Mouse (Mus musculus): Measurements from ENCODE around the gene Tbl2. TPM values are rescaled to one million over a fixed set of nuclear protein-coding genes. Genes with fewer than 3 reads are reported as not detected.

The Tbl2 gene
- 13.0 TPM for polyA plus RNA-seq (2015; fragmentation: Illumina TruSeq; extraction: RNeasy Lipid Tissue Mini Kit (QIAGEN cat#74804); ENCODE audit: low read depth, low replicate concordance)

GRCm38 (mm10) chr5:135149053-135149819, at the start of gene Tbl2:
Tbl2 (plus strand) TSS chr5:135149657.

GRCm38 (mm10) chr5:135168063-135169062, 18.9 kb downstream of the Tbl2 start, which contains the start of gene Bcl7b:
Bcl7b (plus strand) TSS chr5:135168283.

GRCm38 (mm10) chr5:135186621-135187348, 37.3 kb downstream of the Tbl2 start, which contains the start of gene Baz1b:
Baz1b (plus strand) TSS chr5:135187264.

Other genes with a start within 250 kb of the Tbl2 start
- not detected for gene Tmem270, start 242.9 kb upstream of the Tbl2 start, polyA plus RNA-seq (2015; fragmentation: Illumina TruSeq; extraction: RNeasy Lipid Tissue Mini Kit (QIAGEN cat#74804); ENCODE audit: low read depth, low replicate concordance)
- not detected for gene Cldn13, start 234.1 kb upstream of the Tbl2 start, polyA plus RNA-seq (2015; fragmentation: Illumina TruSeq; extraction: RNeasy Lipid Tissue Mini Kit (QIAGEN cat#74804); ENCODE audit: low read depth, low replicate concordance)
- gene Mettl27, start 217.3 kb upstream of the Tbl2 start, polyA plus RNA-seq (2015; fragmentation: Illumina TruSeq; extraction: RNeasy Lipid Tissue Mini Kit (QIAGEN cat#74804); ENCODE audit: low read depth, low replicate concordance), result 6.7 TPM
- not detected for gene Cldn4, start 202.7 kb upstream of the Tbl2 start, polyA plus RNA-seq (2015; fragmentation: Illumina TruSeq; extraction: RNeasy Lipid Tissue Mini Kit (QIAGEN cat#74804); ENCODE audit: low read depth, low replicate concordance)
- 0.37 TPM for gene Cldn3, start 163.4 kb upstream of the Tbl2 start, polyA plus RNA-seq (2015; fragmentation: Illumina TruSeq; extraction: RNeasy Lipid Tissue Mini Kit (QIAGEN cat#74804); ENCODE audit: low read depth, low replicate concordance)
- 49.6 TPM for gene Abhd11, start 140.5 kb upstream of the Tbl2 start, polyA plus RNA-seq (2015; fragmentation: Illumina TruSeq; extraction: RNeasy Lipid Tissue Mini Kit (QIAGEN cat#74804); ENCODE audit: low read depth, low replicate concordance)
- gene Stx1a, start 126.2 kb upstream of the Tbl2 start, polyA plus RNA-seq (2015; fragmentation: Illumina TruSeq; extraction: RNeasy Lipid Tissue Mini Kit (QIAGEN cat#74804); ENCODE audit: low read depth, low replicate concordance), result 262 TPM
- gene Dnajc30, start 85.5 kb upstream of the Tbl2 start, polyA plus RNA-seq (2015; fragmentation: Illumina TruSeq; extraction: RNeasy Lipid Tissue Mini Kit (QIAGEN cat#74804); ENCODE audit: low read depth, low replicate concordance), result 37.6 TPM
- gene Bud23, start 84.7 kb upstream of the Tbl2 start, polyA plus RNA-seq (2015; fragmentation: Illumina TruSeq; extraction: RNeasy Lipid Tissue Mini Kit (QIAGEN cat#74804); ENCODE audit: low read depth, low replicate concordance), result 58.5 TPM
- gene Vps37d, start 71.4 kb upstream of the Tbl2 start, polyA plus RNA-seq (2015; fragmentation: Illumina TruSeq; extraction: RNeasy Lipid Tissue Mini Kit (QIAGEN cat#74804); ENCODE audit: low read depth, low replicate concordance), result 19.8 TPM
- gene Mlxipl, start 59.8 kb upstream of the Tbl2 start, polyA plus RNA-seq (2015; fragmentation: Illumina TruSeq; extraction: RNeasy Lipid Tissue Mini Kit (QIAGEN cat#74804); ENCODE audit: low read depth, low replicate concordance), result 2.6 TPM
- 59.0 TPM for gene Bcl7b, start 18.6 kb downstream of the Tbl2 start, polyA plus RNA-seq (2015; fragmentation: Illumina TruSeq; extraction: RNeasy Lipid Tissue Mini Kit (QIAGEN cat#74804); ENCODE audit: low read depth, low replicate concordance)
- 47.8 TPM for gene Baz1b, start 37.6 kb downstream of the Tbl2 start, polyA plus RNA-seq (2015; fragmentation: Illumina TruSeq; extraction: RNeasy Lipid Tissue Mini Kit (QIAGEN cat#74804); ENCODE audit: low read depth, low replicate concordance)
- gene Fzd9, start 101.6 kb downstream of the Tbl2 start, polyA plus RNA-seq (2015; fragmentation: Illumina TruSeq; extraction: RNeasy Lipid Tissue Mini Kit (QIAGEN cat#74804); ENCODE audit: low read depth, low replicate concordance), result 4.9 TPM
- not detected for gene Fkbp6, start 200.4 kb downstream of the Tbl2 start, polyA plus RNA-seq (2015; fragmentation: Illumina TruSeq; extraction: RNeasy Lipid Tissue Mini Kit (QIAGEN cat#74804); ENCODE audit: low read depth, low replicate concordance)
- not detected for gene Trim50, start 203.6 kb downstream of the Tbl2 start, polyA plus RNA-seq (2015; fragmentation: Illumina TruSeq; extraction: RNeasy Lipid Tissue Mini Kit (QIAGEN cat#74804); ENCODE audit: low read depth, low replicate concordance)
- 15.1 TPM for gene Nsun5, start 220.3 kb downstream of the Tbl2 start, polyA plus RNA-seq (2015; fragmentation: Illumina TruSeq; extraction: RNeasy Lipid Tissue Mini Kit (QIAGEN cat#74804); ENCODE audit: low read depth, low replicate concordance)
- gene Pom121, start 244.9 kb downstream of the Tbl2 start, polyA plus RNA-seq (2015; fragmentation: Illumina TruSeq; extraction: RNeasy Lipid Tissue Mini Kit (QIAGEN cat#74804); ENCODE audit: low read depth, low replicate concordance), result 28.4 TPM

Data from brain, adult 10 weeks (tissue).